Mouse (Mus musculus) spleen, adult 2 months (tissue): ENCODE measurements around the gene Wipf1. TPM values are rescaled to one million over a fixed set of nuclear protein-coding genes. Genes with fewer than 3 reads are reported as not detected.

Source experiments
- DNase-seq, 2 experiments: peaks; one replicate each; pipeline versions ENCODE4 v3.0.0 to v3.0.0-alpha.2; 2012 to 2021; ENCODE audit warnings: low spot score in 2 of 2, low read depth in 1 of 2
- H3K27ac ChIP-seq: fragments of 200-500 bp; 2 replicates; pipeline ENCODE4 v1.5.1; 2012; ENCODE audit warnings: low read length, inconsistent platforms; ENCODE audit not compliant: insufficient read depth
- H3K27me3 ChIP-seq: fragments of 200-500 bp; 2 replicates; pipeline ENCODE4 v1.6.1; 2012; ENCODE audit warnings: mild to moderate bottlenecking, moderate library complexity, low read length, inconsistent platforms; ENCODE audit not compliant: control insufficient read depth, insufficient read depth
- H3K36me3 ChIP-seq: fragments of 200-500 bp; 2 replicates; pipeline ENCODE4 v1.6.1; 2012; ENCODE audit warnings: mild to moderate bottlenecking, low read length, inconsistent platforms; ENCODE audit not compliant: control insufficient read depth, insufficient read depth
- H3K4me1 ChIP-seq: fragments of 200-500 bp; 2 replicates; pipeline ENCODE4 v1.6.1; 2011; ENCODE audit warnings: inconsistent platforms; ENCODE audit not compliant: control insufficient read depth, insufficient read depth, insufficient read length
- H3K4me3 ChIP-seq: fragments of 200-500 bp; 2 replicates; pipeline ENCODE4 v1.5.1; 2011; ENCODE audit warnings: mild to moderate bottlenecking, inconsistent platforms; ENCODE audit not compliant: insufficient read depth, insufficient read length; ENCODE audit errors: extremely low read depth
- CTCF ChIP-seq: fragments of 200-500 bp; IDR thresholded peaks from 2 replicates; pipeline ENCODE4 v1.5.1; 2011; ENCODE audit warnings: mild to moderate bottlenecking, inconsistent platforms; ENCODE audit not compliant: insufficient read depth, insufficient read length, insufficient replicate concordance; ENCODE audit errors: extremely low read depth
- POLR2A ChIP-seq: fragments of 200-500 bp; IDR thresholded peaks from 2 replicates; pipeline ENCODE4 v1.6.1; 2011; ENCODE audit warnings: low read depth, low read length, inconsistent platforms
- WGBS: fragments of 180-500 bp; shearing (Covaris S2); methylation state at CpG from one replicate; pipeline ENCODE4 v1.1.7; 2018; 5-methylcytosine and 5-hydroxymethylcytosine counted together
- polyA plus RNA-seq: library from polyadenylated mRNA; depleted of rRNA; stranded (reverse); fragments of >200 nt; gene quantifications from 2 replicates; pipeline ENCODE4 v1.2.3, GENCODE M21; 2012

Wipf1 gene
- polyA plus RNA-seq, 1 experiment: 58.7 TPM

DNA sequence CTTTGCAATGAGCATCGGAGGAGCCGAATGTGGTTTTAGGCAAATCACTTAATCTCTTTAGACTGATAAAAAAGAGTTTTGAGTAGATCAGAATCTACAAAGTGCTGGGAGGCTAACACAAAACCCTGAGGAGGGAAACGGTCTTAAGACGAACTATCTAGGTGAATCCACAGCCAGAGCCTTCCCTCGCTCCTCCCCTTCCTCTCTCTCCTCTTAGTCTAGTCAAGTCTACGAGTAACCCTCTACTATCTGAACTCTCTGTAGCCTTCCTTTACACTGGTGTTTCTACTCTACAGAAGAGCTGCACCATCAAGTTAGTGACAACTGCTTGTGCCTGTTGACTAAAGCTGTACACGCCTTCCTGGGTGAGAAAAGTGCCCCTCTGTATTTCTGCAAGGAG lies 77.0 kb downstream of the Wipf1 start:
- Histone ChIP-seq H3K27ac (peak overlapping the region; percentile 78), H3K27me3 (no peaks in the 10 kb centered on the region), H3K4me1 (peaks cover 25% of the 10 kb centered on the region), H3K36me3 (peaks cover 6% of the 10 kb centered on the region), H3K4me3 (peak overlapping the region; percentile 82)
- no peak for TF ChIP-seq POLR2A
- TF ChIP-seq CTCF: no peak
- 13% methylated on average over 7 of the region's 7 CpGs for WGBS
- peak in 1 of 2 experiments; percentile 34 for DNase-seq

DNA sequence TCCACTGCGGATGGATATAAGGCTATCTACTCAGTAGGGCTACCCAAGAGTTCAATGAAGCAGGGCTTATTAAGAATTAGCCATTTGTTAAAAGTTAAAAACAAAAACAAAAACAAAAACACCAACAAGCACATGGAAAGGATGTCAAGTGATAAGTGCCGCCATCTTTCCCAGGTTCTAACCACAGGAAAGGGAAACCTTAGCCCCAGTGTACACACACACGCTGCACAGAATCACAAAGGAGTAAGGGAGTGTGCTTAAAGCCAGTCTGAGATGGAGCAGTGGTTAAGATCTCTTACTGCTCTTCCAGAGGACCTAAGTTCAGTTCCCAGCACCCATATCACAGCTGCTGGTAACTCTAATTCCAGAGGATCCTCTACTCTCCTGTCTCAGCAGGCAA lies 78.0 kb downstream of the Wipf1 start:
- peaks cover 16% of the 10 kb centered on the region for H3K4me1 ChIP-seq
- no peak for TF ChIP-seq POLR2A
- no peak for TF ChIP-seq CTCF
- no peak for DNase-seq
- 65% methylated on average over 3 of the region's 3 CpGs for WGBS
- H3K36me3 ChIP-seq: peaks cover 13% of the 10 kb centered on the region
- peak overlapping the region; percentile 66; the same call in 1 of the 2 replicates for H3K27ac ChIP-seq
- H3K27me3 ChIP-seq: no peaks in the 10 kb centered on the region
- peak overlapping the region; percentile 17; the same call in 1 of the 2 replicates for H3K4me3 ChIP-seq

DNA sequence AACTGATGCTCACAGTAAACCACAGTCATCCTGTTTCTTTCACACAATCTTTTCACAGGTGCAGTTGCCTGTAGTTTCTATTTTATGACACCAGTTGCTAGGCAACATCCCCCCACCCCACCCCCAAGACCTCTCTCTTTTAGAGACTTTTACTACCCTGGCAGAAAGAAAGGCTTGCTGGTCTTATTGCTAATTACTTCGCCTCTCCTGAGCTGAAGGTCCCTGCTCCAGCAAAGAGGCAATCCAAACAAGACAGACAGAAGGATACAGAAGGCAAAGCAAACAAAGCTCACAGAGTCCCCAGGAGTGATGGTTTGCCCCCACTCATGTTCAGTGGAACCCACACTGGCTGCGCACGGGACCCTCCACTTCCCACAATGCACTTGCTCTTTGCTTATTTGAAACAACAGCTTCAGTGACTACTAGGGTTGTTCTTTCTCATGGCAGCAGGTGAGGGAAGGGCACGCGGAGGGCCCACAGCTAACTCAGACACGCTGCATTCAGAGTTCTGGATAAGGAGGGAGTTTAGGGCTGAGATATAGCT lies 79.3 kb downstream of the Wipf1 start:
- peak in 1 of 2 experiments; percentile 69 for DNase-seq
- peaks cover 11% of the 10 kb centered on the region for H3K4me1 ChIP-seq
- TF ChIP-seq POLR2A (no peak), CTCF (no peak)
- peak overlapping the region; percentile 77 for H3K27ac ChIP-seq
- peak overlapping the region; percentile 38; the same call in 1 of the 2 replicates for H3K4me3 ChIP-seq
- H3K27me3 ChIP-seq: no peaks in the 10 kb centered on the region
- WGBS: 34% methylated on average over 6 of the region's 6 CpGs
- H3K36me3 ChIP-seq: peaks cover 22% of the 10 kb centered on the region

DNA sequence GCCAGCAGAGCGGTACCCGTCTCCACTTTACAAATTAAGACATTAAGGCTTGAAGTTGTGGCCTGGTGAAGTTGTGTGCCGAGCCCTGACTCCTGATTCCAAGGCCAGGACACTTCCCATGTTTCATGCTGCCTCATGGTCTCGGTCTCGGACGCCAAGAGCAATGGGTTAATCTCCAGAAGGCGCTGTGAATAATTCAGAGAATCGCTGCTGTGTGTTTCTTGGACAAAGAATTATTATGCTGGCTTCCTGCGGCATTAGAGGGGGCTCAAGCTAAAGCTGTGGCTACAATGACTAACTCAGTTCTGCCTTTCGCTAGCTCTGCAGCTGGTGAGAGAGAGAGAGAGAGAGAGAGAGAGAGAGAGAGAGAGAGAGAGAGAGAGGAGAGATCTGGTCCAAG lies 85.5 kb downstream of the Wipf1 start:
- no peak overlapping the region for H3K27ac ChIP-seq
- H3K4me1 ChIP-seq: no peaks in the 10 kb centered on the region
- no peak overlapping the region for H3K4me3 ChIP-seq
- TF ChIP-seq POLR2A: no peak
- no peak for TF ChIP-seq CTCF
- no peak for DNase-seq
- WGBS: 94% methylated on average over 10 of the region's 10 CpGs
- peaks cover 66% of the 10 kb centered on the region for H3K36me3 ChIP-seq
- H3K27me3 ChIP-seq: no peaks in the 10 kb centered on the region

DNA sequence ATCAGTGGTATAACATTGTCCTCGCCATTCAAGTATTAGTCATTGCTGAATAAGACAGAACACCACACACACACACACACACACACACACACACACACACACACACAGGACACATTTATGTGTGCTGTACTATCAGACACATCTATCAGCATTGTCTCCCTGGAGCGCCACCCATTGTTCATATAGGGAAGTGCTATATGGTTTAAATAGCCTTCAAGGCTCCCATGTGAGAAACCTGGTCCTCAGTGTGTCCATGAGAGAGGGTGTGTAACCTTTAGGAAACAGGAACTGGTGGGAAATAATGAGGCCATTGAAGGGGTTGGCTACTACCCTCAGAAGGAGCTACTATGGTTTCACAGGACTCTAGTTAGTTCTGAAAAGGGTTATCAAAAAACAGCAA lies 87.5 kb downstream of the Wipf1 start:
- Histone ChIP-seq H3K4me1 (no peaks in the 10 kb centered on the region), H3K27ac (no peak overlapping the region), H3K4me3 (no peak overlapping the region), H3K27me3 (no peaks in the 10 kb centered on the region), H3K36me3 (peaks cover 74% of the 10 kb centered on the region)
- DNase-seq: no peak
- TF ChIP-seq POLR2A (no peak), CTCF (no peak)
- WGBS: 88% methylated on average over 2 of the region's 2 CpGs

DNA sequence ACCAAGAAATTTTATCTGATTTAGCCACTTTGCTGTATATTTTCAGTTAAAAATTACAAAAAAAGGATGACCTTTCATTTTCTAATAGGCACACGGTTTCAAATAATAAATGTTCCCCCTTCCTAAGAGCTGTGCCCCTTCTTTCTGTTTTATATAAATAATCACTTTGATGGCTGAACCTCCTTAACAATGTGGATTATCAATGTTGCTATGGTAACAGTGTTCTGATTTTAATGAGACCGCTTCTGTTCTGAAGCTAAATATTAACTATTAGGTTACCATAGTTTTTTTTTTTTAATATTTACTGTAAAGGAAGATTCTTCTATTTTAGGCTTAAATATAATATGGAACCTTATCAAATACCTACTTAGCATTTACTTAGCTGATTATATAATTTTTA lies 89.2 kb downstream of the Wipf1 start:
- no peak for TF ChIP-seq POLR2A
- TF ChIP-seq CTCF: no peak
- DNase-seq: no peak
- H3K4me1 ChIP-seq: peaks cover 6% of the 10 kb centered on the region; the same call in 1 of the 2 replicates
- H3K27ac ChIP-seq: no peak overlapping the region
- H3K36me3 ChIP-seq: peaks cover 74% of the 10 kb centered on the region
- no peaks in the 10 kb centered on the region for H3K27me3 ChIP-seq
- H3K4me3 ChIP-seq: no peak overlapping the region
- WGBS: 90% methylated on average over 2 of the region's 2 CpGs

DNA sequence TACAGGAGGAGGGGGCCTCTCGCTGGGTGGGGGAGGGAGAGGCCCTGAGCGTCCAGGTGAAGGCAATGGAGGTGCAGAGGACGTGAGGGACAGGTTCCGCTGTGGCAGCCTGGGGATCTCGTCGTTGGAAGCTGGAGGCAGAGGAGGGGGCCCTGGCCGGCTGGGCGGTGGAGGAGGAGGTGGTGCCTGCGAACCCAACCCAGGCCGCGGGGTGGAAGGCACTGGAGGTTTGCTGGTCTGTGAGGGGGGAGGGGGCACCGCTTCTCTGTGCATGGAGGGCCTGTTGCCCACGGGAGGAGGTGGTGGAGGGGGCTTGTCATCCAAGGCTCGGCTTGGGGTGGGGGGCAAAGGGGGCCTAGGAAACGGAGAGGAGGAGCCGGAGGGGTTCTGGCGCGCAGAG lies 92.6 kb downstream of the Wipf1 start:
- Histone ChIP-seq H3K4me3 (no peak overlapping the region), H3K27me3 (no peaks in the 10 kb centered on the region), H3K36me3 (peaks cover 75% of the 10 kb centered on the region), H3K27ac (no peak overlapping the region), H3K4me1 (peaks cover 6% of the 10 kb centered on the region; the same call in 1 of the 2 replicates)
- DNase-seq: no peak
- WGBS: 94% methylated on average over 18 of the region's 18 CpGs
- TF ChIP-seq POLR2A: no peak
- TF ChIP-seq CTCF: no peak
